Mouse (Mus musculus): ENCODE measurements around the gene Gm3435. TPM values are rescaled to one million over a fixed set of nuclear protein-coding genes. Genes with fewer than 3 reads are reported as not detected.

Gm3435 gene
- polyA plus RNA-seq, 1 experiment from 2014 or later: 3.4 TPM

Other genes starting within 250 kb of the Gm3435 start
- 1.2 and 1.5 TPM in 2 replicates for gene Wdr27, start 67.0 kb upstream of the Gm3435 start, polyA plus RNA-seq (2015; fragmentation: Nextera tagmentation; extraction: Ambion mirVana)
- 12.2 and 13.9 TPM in 2 replicates for gene 1600012H06Rik, start 67.0 kb upstream of the Gm3435 start, polyA plus RNA-seq (2015; fragmentation: Nextera tagmentation; extraction: Ambion mirVana)
- gene Phf10, start 48.9 kb upstream of the Gm3435 start, polyA plus RNA-seq (2015; fragmentation: Nextera tagmentation; extraction: Ambion mirVana): 76.5 and 82.2 TPM in 2 replicates
- gene 9030025P20Rik, start 31.7 kb upstream of the Gm3435 start, polyA plus RNA-seq (2015; fragmentation: Nextera tagmentation; extraction: Ambion mirVana): 3.5 and 3.6 TPM in 2 replicates
- gene Gm3417, start 31.4 kb upstream of the Gm3435 start, polyA plus RNA-seq (2015; fragmentation: Nextera tagmentation; extraction: Ambion mirVana): 0.14 and 0.74 TPM in 2 replicates
- gene Ermard, start 31.0 kb downstream of the Gm3435 start, polyA plus RNA-seq (2015; fragmentation: Nextera tagmentation; extraction: Ambion mirVana): 26.8 and 27.5 TPM in 2 replicates
- 1.5 and 4.6 TPM in 2 replicates for gene Tcte3, start 31.3 kb downstream of the Gm3435 start, polyA plus RNA-seq (2015; fragmentation: Nextera tagmentation; extraction: Ambion mirVana)
- 1.7 and 2.7 TPM in 2 replicates for gene Gm3448, start 31.4 kb downstream of the Gm3435 start, polyA plus RNA-seq (2015; fragmentation: Nextera tagmentation; extraction: Ambion mirVana)